Mouse (Mus musculus) lung, postnatal 14 days (tissue): ENCODE results near the gene Fgf22.

Experiments
- DNase-seq: peaks from one replicate; pipeline ENCODE4 v3.0.0; 2021

The Fgf22 gene

DNA sequence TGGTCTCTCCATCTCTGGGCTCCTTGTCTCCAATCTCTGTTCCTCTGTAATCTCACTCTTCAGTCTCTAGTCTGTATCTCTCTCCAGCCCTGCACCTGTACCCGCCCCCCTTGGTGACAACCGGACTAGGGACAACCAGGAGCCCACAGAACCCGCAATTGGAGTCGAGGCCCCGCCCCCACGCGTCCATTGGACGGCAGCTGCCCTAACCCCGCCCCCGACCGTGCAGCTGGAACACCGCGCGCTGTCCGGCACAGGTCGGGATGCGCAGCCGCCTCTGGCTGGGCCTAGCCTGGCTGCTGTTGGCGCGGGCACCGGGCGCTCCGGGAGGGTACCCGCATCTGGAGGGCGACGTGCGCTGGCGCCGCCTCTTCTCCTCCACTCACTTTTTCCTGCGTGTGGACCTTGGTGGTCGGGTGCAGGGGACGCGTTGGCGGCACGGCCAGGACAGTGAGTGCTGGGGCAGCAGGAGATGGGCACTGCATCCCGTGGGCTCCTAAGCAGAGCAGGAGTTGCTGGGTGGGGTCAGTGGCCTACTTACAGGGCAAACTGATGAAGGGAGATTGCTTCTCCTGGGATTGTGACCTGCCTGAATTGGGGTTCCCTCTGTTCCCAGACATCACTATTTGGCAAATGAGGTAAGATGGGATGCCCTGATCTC is at the start of gene Fgf22:
Fgf22 (plus strand) TSS at position 221 of the 661 bp plus-strand sequence.
- DNase-seq = peak; percentile 70

DNA sequence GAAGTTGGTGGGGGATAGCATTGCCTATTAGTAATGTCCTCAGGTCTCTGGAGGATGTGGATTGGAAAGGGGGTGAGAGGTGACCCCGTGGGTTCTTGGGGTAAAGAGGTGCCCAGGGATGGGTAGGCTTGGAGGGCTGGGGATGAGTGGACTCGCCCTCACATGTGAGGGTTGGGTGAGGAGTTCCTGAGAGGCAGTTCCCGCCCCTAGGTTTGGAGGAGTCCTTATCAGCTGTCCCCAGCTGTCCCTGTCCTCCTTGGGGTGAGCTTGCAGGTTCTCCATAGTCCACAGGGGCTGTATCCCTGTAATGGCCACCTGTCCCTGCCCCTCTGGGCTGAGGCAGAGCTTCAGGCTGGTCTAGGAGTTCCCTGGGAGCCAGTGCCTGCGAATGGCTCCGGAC is 48.9 kb upstream of the Fgf22 start:
- no peak for DNase-seq

DNA sequence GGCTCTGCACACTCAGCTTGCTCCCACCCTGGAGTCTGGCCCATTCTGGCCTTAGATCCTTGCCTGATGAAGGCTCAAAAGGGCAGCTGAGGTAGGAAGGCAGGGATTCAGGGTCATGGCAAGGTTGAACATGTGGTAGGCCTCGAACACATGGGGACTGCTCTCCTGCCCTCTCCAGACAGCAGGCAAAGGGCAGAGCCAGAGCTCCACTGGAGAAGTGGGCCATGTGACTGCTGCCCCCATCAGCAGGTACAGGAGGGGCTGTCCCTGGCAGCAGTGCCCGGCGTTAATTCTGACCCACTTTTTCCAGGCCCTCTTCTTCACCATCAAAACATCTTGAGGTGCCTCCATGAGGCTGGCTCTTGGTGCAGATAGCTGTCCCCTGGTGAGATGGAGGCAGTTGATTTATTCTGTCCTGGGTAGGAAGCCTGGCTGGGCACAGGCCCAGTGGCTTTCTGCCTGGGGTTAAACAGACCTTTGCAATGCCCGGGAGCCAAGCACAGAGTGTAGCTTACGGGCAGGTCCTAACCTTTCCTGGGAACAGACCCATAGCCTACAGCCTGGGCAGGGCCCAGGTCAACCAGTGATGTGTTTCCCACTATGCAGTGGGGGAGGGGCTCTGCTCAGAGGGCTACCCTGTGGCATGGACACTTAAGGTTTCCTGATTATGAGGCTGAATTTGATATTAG is 48.3 kb upstream of the Fgf22 start:
- no peak for DNase-seq

DNA sequence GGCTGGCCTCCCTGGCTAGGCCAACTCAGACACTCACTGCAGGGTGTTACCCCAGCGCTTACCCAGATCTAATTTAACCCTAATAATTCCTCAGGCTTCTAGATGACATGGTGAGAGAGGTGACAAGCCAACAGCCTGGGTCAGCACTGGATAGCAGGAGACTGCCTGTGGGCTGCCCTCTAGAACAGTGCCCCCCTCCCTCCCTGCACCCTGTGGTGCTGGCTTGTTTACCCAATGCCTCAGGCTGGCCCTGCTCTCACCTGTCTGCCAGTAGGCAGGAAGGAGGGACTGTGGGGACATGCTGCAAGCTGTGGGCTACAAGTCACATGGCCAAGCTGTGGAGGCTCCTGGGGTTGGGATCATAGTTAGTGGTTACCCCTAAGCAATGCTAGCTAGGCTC is 47.7 kb upstream of the Fgf22 start:
- DNase-seq = no peak

DNA sequence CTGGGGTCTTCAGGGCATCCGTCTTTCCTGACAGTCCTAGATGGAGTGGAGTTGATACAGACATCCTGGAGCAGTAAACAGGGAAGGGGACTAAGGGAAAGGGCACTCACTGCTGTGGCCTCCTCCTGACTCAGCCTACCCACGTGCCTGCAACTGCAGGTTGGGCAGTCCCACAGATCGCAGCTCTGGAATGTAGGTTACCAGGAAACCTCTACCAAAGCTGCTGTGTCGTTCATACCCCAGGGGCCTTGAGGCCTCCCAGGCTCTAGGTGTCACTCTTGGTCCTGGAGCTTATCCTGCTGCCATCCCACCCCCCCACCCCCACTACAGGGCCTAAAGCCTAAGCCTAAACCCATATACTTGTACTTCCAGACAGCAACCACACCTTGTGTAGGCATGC is 47.1 kb upstream of the Fgf22 start:
- DNase-seq = no peak

DNA sequence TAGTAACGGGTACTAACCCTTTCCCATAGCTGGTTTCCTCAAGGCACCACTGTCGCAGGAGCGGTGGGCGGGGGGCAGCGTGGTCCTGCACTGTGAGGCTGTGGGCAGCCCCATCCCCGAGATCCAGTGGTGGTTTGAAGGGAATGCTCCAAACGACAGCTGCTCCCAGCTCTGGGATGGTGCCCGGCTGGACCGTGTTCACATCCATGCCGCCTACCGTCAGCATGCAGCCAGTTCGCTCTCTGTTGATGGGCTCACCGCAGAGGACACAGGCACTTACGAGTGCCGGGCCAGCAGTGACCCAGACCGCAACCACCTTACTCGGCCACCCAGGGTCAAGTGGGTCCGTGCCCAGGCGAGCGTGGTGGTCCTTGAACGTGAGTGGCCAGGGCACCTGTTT is 46.2 kb upstream of the Fgf22 start:
- no peak for DNase-seq

DNA sequence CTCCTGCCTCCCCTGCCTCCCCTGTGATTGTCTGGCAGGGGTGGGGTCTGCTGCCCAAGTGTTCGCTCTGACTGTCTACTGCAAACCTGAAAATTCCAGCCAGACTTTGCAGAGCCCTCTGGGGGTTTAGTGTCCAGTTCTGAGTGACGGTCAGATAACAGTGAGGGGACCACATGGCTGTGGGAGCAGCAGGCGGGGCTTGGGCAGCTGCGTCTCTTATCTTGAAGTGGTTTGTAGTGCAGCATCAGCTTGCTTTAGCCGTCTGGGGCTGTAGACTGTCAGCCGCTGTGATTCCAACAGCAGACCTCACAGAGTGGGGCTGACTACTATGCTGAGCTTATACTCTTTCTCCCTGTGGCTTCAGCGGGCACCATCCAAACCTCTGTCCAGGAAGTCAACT is 45.6 kb upstream of the Fgf22 start:
- no peak for DNase-seq

DNA sequence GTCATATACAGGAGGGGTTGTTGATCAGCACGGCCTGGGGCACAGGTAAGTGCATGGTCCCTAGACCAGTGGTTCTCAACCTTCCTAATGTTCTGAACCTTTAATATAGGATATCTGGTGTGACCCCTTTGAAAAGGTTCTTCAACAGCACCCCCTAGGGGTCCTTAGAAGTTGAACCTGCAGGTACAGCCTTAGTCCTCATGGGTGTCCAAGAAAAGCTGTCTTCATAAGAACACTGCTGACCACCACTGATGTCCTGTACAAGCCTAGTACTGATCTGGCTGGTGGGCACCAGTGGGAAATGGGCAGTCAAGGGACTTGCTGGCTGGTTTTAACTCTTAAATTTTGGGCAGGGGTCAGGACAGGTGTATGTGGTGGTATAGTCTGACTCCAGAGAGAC is 42.8 kb upstream of the Fgf22 start:
- DNase-seq = no peak

DNA sequence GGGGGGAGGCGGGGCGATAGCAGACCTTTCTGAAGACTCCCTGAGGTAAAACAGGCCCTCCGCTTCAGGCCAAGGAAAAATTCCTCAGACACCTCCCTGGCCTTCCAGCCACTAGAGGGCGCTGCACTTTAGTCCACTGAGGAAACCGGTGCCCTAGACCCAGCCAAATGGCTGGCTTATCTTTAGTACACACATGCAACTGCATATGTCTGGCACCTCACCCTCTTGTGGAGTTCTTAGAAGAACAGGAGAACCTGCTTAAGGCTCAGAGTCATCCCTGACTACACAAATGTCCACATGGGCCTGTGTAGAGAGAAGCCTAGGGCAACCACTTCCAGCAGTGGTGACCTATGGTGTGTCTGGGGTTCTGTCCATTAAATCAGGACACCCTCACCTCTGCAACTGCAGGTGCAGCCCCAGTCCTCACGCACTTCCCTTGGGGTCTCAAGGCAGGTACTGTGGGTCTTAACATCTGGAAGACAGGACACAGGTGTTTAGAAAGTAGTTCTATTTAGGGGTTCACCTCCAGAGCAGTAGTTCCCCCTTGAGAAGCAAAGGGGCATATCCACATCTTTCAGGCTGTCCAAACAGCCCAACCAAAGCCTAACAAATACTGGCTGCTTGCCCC is 42.3 kb upstream of the Fgf22 start:
- peak; percentile 87 for DNase-seq

DNA sequence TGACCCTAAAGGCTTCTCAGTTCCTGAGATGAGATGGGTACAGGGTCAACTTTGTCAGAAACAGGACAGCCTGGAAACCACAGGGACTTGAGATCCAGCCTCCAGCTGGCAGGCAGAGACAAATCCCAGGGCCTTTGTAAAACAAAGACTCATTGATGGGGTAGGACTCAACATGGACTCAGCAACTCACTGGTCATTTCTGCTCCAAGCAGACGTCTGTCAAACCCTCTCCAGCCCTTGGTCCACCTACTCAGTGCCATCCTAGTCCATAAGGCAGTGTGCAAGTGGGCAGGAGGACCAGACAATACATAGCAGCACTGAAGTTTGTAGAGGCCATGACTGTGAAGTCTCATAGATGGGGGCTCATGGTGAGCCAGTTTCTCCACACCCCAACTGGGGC is 41.7 kb upstream of the Fgf22 start:
- DNase-seq = no peak

DNA sequence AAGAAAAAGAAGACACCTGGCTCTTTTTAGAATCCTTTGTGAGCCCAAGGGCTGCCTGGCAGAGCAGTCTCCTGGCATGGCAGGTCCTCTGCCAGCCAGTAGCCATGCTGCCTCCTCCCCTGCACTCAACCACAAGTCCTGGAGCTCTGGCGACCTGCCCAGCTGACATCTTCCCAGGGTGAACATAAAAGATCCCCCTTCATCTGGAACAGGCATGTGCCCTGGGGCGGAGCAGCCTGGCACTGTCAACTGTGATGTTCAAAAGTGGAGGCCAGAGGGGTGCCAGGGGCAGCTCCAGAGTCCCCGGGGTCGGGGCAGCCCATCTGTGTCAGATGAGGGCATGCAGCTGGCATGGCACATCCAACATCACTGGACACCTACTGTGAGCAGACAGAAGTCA is 39.9 kb upstream of the Fgf22 start:
- DNase-seq = no peak

DNA sequence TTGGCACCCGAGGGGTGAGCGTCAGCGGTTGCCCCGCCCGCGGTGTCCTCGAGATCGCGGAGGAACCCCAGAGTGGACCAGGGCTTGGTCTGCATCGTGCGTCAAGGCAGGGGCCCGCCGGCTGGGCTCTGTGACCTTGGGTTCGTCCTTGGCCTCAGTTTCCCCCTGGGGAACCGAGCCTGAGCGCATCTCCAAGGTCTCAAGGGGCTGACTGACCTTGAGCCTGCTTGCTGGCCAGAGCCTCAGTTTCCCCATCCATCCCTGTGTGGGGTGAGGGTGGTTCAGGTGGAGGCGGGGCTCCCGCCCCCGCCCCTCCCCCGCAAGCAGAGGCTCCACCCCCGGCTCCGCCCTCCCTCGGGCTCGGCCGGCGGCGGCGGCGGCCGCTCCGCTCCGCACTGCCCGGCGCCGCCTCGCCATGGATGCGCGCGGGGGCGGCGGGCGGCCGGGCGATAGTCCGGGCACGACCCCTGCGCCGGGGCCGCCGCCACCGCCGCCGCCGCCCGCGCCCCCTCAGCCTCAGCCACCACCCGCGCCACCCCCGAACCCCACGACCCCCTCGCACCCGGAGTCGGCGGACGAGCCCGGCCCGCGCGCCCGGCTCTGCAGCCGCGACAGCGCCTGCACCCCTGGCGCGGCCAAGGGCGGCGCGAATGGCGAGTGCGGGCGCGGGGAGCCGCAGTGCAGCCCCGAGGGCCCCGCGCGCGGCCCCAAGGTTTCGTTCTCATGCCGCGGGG is 38.5 kb upstream of the Fgf22 start, which contains the start of gene Hcn2:
Hcn2 (plus strand) TSS at position 381 of the 734 bp plus-strand sequence.
- no peak for DNase-seq

DNA sequence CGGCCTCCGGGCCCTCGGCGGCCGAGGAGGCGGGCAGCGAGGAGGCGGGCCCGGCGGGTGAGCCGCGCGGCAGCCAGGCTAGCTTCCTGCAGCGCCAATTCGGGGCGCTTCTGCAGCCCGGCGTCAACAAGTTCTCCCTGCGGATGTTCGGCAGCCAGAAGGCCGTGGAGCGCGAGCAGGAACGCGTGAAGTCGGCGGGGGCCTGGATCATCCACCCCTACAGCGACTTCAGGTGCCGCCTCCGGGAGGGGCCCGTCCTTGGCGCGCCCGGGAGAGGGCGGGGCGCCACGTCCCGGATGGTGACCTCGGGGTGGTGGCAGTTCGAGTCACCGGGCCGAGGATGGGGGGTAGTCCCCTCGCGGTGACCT is 37.9 kb upstream of the Fgf22 start:
- DNase-seq = no peak

DNA sequence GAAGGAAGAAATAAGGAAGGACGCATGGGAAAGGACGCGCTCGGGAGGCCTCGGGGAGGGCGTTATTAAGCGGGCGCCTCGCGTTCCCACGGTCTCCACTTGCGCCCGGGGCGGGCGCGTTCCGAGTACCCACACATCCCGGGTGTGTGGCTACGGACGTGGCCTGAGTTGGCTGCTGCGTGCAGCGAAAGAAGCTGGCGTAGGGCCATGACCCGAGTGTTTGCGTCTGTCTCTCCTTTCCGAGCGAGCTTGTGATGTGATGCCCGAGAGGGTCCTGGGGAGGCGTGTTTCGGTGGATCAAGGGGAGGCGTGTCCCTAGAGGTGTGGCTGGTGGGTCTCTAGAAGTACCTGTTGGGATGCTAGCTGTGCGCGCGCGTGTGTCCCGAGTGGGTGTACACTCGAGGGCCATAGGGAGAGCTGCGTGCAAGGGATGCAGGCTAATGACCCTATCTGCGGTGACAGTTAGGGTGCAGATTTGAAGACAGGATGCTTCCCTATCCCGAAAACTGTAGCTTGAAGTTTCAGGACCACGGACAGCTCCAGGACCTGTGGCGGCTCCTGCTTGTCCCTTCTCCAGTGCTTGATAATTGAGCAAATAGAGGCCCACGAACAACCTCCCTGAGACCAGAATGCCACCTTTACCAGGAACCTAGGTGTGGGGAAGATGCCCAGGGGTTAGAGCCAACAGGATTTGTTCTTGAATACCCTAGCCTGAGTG is 37.1 kb upstream of the Fgf22 start:
- peak; percentile 86 for DNase-seq

DNA sequence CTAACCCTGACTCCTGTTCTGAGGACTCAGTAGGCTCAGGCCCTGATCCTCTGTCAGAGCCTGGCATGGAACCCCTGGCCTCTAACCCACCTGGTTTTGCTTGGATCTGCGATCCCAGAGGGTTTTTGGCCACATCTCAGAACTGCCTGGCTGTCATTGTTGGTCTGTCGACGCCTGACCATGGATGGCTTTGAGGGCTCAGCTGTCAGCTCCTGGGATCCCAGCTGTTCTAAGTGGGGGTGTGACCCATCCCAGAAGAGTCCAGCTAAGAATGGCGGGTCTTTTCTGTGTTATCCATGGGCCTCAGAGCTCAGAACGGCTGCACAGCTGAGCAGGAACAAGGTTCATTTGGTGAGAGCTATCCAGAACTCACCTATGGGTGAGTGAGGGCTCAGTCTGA is 33.8 kb upstream of the Fgf22 start:
- DNase-seq = no peak

DNA sequence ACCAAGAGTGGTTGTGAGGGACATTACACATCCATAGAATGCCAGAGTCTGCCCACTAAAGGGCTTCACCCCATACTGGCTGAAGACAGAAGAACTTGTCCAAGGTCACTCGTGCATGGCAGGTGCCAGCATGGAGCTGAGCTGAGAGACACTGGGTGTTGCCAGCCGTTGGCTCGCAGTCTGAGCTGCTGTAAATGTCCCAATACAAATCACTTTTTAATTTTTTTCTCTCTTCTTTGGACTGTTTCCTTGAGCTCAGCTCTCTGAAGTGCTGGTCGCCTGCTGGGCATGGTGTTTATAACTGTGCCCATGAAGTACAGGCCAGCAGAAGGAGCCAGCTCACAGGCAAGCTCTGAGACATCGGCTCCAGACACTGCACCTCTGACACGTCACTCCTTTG is 31.8 kb upstream of the Fgf22 start:
- no peak for DNase-seq

DNA sequence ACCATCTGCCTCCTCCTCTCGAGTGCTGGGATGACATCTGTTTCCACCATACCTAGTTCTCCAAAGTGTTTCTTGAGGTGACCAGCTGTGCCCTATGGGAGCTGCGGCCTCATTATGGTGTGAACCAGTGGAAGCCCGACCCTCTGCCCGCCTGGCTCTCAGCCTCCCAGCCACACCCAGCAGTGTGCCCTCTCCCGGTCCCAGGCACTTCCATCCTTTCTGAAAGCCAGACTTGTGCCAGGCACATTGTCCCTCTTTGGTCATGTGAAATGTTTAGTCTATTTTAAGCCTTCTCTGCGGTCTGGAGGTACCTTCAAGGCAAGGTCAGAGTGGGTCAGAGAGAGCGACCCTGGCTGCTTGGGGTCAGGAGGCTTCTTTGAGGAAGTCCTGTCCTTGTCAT is 31.2 kb upstream of the Fgf22 start:
- no peak for DNase-seq

DNA sequence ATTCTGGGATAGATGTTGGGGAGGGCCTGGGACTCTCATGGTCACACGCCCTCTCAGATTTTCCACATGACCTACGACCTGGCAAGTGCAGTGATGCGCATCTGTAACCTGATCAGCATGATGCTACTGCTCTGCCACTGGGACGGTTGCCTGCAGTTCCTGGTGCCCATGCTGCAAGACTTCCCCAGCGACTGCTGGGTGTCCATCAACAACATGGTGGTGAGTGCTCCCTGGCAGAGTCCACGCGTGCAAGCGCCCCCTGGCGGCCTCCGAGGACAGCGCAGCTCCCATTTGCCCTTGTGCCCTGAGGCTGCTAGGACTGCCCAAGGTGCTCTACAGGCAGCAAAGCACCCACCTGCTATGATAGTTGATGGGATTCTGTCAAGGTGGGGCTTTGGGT is 28.8 kb upstream of the Fgf22 start:
- peak; percentile 65 for DNase-seq

DNA sequence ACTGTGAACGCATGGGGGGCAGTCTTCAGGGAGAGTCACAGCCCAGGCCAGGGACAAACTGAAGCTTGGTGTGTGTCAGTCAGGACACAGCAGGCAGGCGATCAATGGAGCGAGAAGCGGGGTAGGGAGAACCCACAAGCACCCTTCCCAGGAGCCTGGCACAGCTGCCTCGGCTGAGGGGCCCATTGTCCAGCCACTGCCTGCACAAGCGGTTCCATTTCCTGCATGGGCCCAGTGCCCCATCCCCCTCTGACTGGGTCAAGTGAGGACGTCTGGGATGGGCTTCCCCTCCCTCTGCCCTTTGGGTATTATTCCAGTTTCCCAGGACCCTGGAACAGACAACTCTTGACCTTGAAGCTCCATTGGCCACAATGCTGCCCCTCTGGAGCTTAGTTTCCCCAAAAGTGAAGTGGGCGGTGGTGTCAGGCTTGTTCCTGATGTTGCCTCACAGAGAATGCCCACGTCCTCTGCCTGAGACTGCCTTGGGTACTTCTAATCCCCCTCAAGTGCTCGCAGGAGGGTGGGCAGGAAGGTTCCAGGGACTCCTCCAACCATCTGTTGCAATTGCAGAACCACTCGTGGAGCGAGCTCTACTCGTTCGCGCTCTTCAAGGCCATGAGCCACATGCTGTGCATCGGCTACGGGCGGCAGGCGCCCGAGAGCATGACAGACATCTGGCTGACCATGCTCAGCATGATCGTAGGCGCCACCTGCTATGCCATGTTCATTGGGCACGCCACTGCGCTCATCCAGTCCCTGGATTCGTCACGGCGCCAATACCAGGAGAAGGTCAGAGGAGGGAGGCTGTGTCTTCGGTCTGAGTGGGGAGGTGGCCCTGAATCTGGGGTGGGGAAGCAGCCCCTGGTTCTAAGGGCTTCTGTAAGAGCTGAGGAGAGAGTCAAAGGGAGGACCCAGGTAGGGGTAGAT is 26.3 kb upstream of the Fgf22 start:
- DNase-seq = no peak

DNA sequence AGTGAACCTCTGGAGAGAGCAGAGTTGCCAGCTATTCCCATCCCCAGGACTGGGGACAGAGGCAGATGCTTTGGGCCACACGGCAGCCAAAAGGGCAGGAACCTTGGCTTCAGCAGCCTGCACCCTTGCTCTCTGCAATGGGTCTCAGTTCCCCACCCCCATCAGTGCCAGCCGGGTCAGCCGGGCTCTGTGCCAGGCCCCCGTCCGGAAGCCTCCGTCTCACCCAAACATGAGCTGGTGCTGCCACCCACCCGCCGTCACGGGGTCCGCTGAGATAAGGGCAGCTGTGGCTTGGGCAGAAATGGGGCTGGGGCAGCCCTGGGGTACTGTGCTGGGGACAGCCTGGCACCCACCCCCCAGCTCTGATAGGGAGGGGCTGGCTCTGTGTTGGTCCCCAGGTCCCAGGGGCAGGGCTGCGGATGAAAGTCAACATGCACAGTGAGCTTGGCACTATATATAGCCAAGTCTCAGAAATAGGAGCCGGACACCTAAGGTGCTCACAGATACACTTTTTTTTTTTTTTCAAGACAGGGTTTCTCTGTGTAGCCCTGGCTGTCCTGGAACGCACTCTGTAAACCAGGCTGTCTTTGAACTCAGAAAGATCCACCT is 25.4 kb upstream of the Fgf22 start:
- no peak for DNase-seq

DNA sequence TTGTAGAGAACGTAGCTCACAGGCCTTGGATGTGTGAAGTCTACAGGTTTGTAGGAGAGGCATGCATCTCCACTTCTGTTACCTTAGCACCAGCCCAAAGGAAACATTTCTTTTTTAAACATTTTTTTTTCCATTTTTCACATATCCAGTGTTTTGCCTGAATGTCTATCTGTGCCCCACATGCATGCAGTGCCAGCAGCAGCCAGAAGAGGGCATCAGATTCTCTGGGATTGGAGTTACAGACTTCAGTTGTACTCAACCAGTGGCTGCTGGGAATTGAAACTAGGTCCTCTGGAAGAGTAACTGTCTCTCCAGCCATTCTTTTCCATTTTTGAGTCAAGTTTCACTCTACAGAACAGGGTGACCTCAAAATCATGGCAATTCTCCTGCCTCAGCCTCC is 22.4 kb upstream of the Fgf22 start:
- peak; percentile 35 for DNase-seq

DNA sequence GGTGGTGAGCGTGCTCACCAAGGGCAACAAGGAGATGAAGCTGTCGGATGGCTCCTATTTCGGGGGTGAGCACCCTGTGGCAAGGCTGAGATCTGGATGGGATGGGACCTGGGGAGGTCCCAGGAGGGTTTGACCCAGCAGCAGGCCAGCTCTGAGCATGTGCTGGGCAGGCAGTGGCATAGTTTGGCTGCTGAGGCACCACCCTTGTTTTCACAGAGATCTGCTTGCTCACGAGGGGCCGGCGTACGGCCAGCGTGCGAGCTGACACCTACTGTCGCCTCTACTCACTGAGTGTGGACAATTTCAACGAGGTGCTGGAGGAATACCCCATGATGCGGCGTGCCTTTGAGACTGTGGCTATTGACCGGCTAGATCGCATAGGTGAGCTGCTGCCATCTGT is 21.0 kb upstream of the Fgf22 start:
- DNase-seq = no peak
